Mouse (Mus musculus): ENCODE data around the gene Gm11541.

- TF ChIP-seq CTCF (IDR thresholded peaks at IDR 0.05; ENCODE audit: low read depth): no peak
- no peak for TF ChIP-seq EP300 (optimal IDR thresholded peaks at IDR 0.05)
Measured at GRCm38 (mm10) chr11:94682427-94682826, 21.9 kb downstream of the Gm11541 start.

Measured in stomach, postnatal 0 days (tissue).